Mouse (Mus musculus) intestine, embryonic 16.5 days (tissue): Measurements from ENCODE around the gene Sv2a. TPM values are rescaled to one million over a fixed set of nuclear protein-coding genes. Genes with fewer than 3 reads are reported as not detected.
A peak's percentile ranks its signal among the peaks of the same experiment; 100 is the strongest.

Experiments used
- ATAC-seq: fragments of 200-750 bp; cut with Nextera tagmentation; 2 replicates; pipeline ENCODE4 v1.8.0; 2017; ENCODE audit warnings: moderate TSS enrichment, moderate library complexity
- H3K27ac ChIP-seq: fragments of 300-500 bp; sonication (generic); 2 replicates; pipeline ENCODE4 v1.5.1; 2014; ENCODE audit warnings: mild to moderate bottlenecking, low read length
- H3K27me3 ChIP-seq: fragments of 300-500 bp; sonication (generic); replicated peaks from 2 replicates; pipeline ENCODE4 v1.6.1; 2014; ENCODE audit warnings: low read length, control low read depth, mixed read lengths; ENCODE audit not compliant: control insufficient read depth, insufficient read depth
- H3K36me3 ChIP-seq: fragments of 300-500 bp; sonication (generic); 2 replicates; pipeline ENCODE4 v1.6.1; 2014; ENCODE audit warnings: low read length, control low read depth; ENCODE audit not compliant: control insufficient read depth, insufficient read depth
- H3K4me1 ChIP-seq: fragments of 300-500 bp; sonication (generic); 2 replicates; pipeline ENCODE4 v1.6.1; 2014; ENCODE audit warnings: low read length, control low read depth, mixed read lengths; ENCODE audit not compliant: control insufficient read depth, insufficient read depth
- H3K4me2 ChIP-seq: fragments of 300-500 bp; sonication (generic); 2 replicates; pipeline ENCODE4 v1.6.1; 2014; ENCODE audit warnings: low read depth, low read length, control low read depth
- H3K4me3 ChIP-seq: fragments of 300-500 bp; sonication (generic); 2 replicates; pipeline ENCODE4 v1.5.1; 2014; ENCODE audit warnings: mild to moderate bottlenecking, low read length
- H3K9ac ChIP-seq: fragments of 300-500 bp; sonication (generic); 2 replicates; pipeline ENCODE4 v1.6.1; 2014; ENCODE audit warnings: low read depth, low read length
- H3K9me3 ChIP-seq: fragments of 300-500 bp; sonication (generic); 2 replicates; pipeline ENCODE4 v1.6.1; 2016; ENCODE audit warnings: low read length, control low read depth; ENCODE audit not compliant: control insufficient read depth
- WGBS: fragments of 180-500 bp; shearing (Covaris S2); extraction: QIAGEN DNeasy Blood & Tissue Kit; methylation state at CpG from one replicate; pipeline ENCODE4 v1.1.7; 2014; 5-methylcytosine and 5-hydroxymethylcytosine counted together
- polyA plus RNA-seq: library from polyadenylated mRNA; unstranded; fragments of >200 nt; fragmentation: Nextera tagmentation; extraction: Ambion mirVana; gene quantifications from 2 replicates; pipeline ENCODE4 v1.2.1, GENCODE M21; 2015

Gene Sv2a
- 3.2 and 3.4 TPM in 2 replicates for polyA plus RNA-seq

DNA sequence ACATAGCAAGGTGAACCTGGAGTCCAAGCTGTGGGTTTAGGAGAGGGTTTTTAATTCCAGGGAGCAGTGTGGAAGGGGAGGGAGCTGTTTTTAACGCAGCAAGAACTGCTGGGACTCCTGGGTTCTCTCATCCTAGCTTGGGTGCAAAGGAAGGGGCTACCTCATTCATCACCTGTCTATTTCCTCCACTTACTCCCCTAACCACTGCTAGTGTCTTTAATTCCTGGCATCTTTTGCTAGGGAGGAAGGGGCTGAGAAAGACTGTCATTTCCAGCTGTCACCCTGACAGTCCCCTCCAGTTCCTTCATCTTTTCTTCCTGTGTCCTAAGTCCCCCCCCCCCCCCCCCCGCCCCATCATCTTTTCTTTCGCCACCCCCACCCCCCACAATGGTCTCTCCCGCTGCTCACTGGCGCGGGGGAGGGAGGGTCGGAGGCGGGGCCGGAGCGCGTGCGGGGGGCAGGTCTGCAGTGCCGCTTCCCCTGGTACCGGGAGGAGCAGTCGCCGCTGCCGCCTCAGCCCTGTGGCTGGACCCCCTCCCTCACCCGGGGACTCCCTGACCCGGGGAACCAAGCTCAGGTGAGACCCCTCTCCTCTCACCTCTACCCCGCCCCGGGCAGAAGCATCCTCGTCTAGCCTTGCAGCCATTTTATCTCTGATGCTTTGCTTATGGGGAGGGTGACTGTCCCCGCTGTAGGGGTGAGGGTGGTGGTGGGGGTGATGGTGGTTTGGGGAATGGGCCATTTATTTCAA, at the start of gene Sv2a:
Sv2a (plus strand) TSS at position 425 of the 751 bp plus-strand sequence.
- Histone ChIP-seq H3K4me1 (peaks cover 2% of the 10 kb centered on the region; the same call in 1 of the 2 replicates), H3K36me3 (no peaks in the 10 kb centered on the region), H3K27ac (no peak within 1 kb of the TSS), H3K4me3 (peak within 1 kb of the TSS; percentile 58), H3K9me3 (no peaks in the 10 kb centered on the region), H3K9ac (peak within 1 kb of the TSS; percentile 74), H3K27me3 (no peaks in the 10 kb centered on the region), H3K4me2 (peak within 1 kb of the TSS; percentile 75)
- ATAC-seq, result peak; percentile 43; the same call in 1 of the 2 replicates
- WGBS, result under 1% methylated on average over 13 of the region's 23 CpGs

DNA sequence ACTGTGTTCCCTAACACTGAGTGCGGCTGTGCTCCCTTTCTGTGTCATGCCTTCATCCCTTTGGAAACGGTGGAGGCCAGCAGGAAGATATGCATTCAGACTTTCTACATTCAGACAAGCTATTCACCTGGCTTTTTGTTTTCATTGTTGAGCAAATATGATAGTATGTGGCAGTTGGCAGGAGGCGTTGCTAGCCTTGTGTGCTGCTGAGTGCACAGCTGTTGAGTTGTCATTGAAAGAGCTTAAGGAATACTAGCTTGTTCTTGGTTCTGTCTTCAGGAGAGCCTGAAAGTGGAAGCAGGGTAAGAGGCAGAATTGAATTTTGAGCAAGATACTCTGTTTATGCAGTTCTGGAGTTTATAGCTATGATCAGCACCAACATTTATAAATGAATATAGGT, 48.5 kb upstream of the Sv2a start:
- Histone ChIP-seq H3K27me3 (no peaks in the 10 kb centered on the region), H3K9me3 (no peaks in the 10 kb centered on the region), H3K4me2 (no peak overlapping the region), H3K4me1 (peaks cover 7% of the 10 kb centered on the region; the same call in 1 of the 2 replicates), H3K9ac (no peak overlapping the region), H3K4me3 (no peak overlapping the region), H3K27ac (no peak overlapping the region), H3K36me3 (no peaks in the 10 kb centered on the region)
- WGBS, result 79% methylated on average over 3 of the region's 3 CpGs
- no peak for ATAC-seq

DNA sequence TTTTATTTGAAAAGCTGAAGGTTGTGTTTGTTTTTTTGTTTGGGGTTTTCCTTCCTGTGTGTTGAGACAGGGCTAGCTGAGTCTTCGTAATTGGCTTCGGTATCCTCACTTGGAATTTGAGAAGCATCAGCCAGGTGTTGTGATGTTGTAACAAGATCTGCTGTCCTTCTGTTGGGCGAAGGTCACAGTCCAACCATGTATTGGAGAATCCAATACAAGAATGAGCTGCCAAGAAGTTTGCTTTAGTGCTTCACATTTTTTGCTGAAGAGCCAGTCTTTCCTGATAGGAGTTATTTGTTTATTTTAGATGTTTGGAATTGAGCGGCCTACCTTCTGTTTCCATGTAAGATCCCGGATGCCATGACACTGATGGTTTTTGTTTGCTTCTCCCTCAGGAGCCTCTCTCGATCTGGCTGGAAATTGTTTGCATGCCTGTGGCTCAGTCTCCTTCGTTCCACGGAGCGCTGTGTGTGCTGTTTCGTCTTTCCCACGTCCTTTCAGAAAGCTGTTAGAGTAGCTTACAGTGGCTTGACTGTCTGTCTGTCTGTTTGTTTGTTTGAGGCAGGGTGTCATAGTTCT, 47.5 kb upstream of the Sv2a start:
- H3K4me1 ChIP-seq, result peaks cover 7% of the 10 kb centered on the region; the same call in 1 of the 2 replicates
- no peak overlapping the region for H3K27ac ChIP-seq
- no peaks in the 10 kb centered on the region for H3K27me3 ChIP-seq
- H3K9ac ChIP-seq, result no peak overlapping the region
- 47% methylated on average over 11 of the region's 11 CpGs for WGBS
- H3K4me2 ChIP-seq, result no peak overlapping the region
- no peaks in the 10 kb centered on the region for H3K36me3 ChIP-seq
- no peaks in the 10 kb centered on the region for H3K9me3 ChIP-seq
- ATAC-seq, result no peak
- no peak overlapping the region for H3K4me3 ChIP-seq

DNA sequence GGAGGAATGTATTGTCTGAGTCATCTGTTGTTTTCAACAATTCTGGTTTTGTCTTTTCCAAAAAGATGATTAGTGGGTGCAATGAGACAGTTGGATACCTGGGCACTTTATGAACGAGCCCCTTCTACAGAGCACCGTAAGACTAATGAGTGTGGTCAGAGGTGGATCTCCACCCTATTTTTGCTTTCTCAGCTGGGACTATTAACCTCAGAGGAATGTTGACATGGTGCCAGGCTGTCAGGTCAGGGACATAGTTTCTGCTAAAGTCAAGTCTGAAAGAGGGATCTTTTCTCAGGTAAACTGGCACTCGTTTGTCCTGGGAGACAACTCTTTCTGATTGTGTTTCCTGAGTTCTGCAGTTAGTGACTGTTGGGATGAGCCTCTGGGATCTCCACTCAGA, 45.9 kb upstream of the Sv2a start:
- peaks cover 7% of the 10 kb centered on the region; the same call in 1 of the 2 replicates for H3K4me1 ChIP-seq
- H3K4me3 ChIP-seq, result no peak overlapping the region
- WGBS, result 68% methylated on average over 3 of the region's 3 CpGs
- H3K9ac ChIP-seq, result no peak overlapping the region
- no peaks in the 10 kb centered on the region for H3K27me3 ChIP-seq
- no peak overlapping the region for H3K4me2 ChIP-seq
- no peaks in the 10 kb centered on the region for H3K36me3 ChIP-seq
- no peak overlapping the region for H3K27ac ChIP-seq
- no peak for ATAC-seq
- H3K9me3 ChIP-seq, result no peaks in the 10 kb centered on the region

DNA sequence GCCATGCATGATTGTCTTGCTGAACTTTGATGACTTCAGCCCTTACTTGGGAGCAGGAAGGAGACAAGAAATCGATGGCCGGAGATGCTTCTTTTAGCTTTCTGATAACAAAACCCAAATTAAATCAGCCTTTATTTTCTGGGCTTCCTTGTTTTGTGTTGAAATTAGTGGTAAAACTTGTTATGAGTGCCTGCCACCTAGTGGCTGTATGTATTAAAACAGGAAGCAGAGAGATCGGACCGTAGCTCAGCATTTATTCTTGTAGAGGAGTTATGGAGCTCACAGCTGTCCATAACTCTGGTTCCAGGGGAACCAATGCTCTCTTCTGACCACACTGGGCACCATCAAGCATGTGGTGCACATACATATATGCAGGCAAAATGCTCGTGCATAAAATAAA, 33.0 kb upstream of the Sv2a start:
- 0 out of 2 replicates have a peak, but pooled peaks have one; percentile 38 for ATAC-seq
- H3K9ac ChIP-seq, result no peak overlapping the region
- 11% methylated on average over 5 of the region's 5 CpGs for WGBS

DNA sequence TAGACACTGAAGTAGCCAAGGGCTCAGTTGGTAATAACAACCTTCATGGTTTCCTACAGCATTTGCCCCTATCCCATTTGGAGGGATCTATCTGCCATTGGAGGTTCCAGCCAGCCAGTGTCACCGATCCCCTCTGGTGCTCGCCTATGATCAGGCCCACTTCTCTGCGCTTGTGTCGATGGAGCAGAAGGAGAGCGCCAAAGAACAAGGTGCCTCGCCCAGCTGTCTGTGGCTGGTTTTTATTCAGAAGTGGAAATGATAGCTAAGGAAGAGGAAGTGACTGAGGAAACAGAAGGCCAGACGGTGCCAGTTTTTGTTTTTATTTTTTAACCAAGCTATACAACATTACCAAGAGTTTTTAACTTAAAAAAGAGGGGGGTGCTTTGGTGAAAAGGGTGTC, 29.1 kb upstream of the Sv2a start:
- Histone ChIP-seq H3K36me3 (peaks cover 9% of the 10 kb centered on the region; the same call in 1 of the 2 replicates), H3K27me3 (no peaks in the 10 kb centered on the region), H3K4me3 (no peak overlapping the region), H3K4me1 (no peaks in the 10 kb centered on the region), H3K9me3 (no peaks in the 10 kb centered on the region), H3K9ac (no peak overlapping the region), H3K4me2 (no peak overlapping the region), H3K27ac (no peak overlapping the region)
- ATAC-seq, result no peak
- WGBS, result 89% methylated on average over 7 of the region's 7 CpGs

More for the DNA sequence above, 33.0 kb upstream of the Sv2a start:
- no peak overlapping the region for H3K4me2 ChIP-seq
- H3K36me3 ChIP-seq, result no peaks in the 10 kb centered on the region
- no peaks in the 10 kb centered on the region for H3K4me1 ChIP-seq
- no peak overlapping the region for H3K27ac ChIP-seq
- no peaks in the 10 kb centered on the region for H3K27me3 ChIP-seq
- no peaks in the 10 kb centered on the region for H3K9me3 ChIP-seq
- no peak overlapping the region for H3K4me3 ChIP-seq

DNA sequence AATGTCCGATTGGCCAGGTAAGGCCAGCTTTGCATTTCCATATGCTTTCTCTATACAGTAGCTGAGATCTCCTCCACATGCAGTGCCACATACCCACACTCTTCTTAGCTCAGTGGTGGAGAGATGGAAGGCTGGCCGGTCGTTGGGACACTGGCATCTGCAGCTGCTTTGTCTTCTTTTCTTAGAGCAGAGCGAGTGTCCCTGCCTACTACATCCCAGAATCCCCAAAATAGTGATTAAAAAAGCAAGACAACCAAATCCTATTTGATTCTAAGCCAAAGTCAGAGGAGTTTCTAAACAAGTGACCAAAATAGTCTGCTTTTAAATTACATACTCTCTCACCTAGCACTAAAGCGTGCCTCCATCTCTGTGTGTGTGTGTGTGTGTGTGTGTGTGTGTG, 28.3 kb upstream of the Sv2a start:
- Histone ChIP-seq H3K36me3 (peaks cover 9% of the 10 kb centered on the region; the same call in 1 of the 2 replicates), H3K27me3 (no peaks in the 10 kb centered on the region), H3K4me3 (no peak overlapping the region), H3K9me3 (no peaks in the 10 kb centered on the region), H3K9ac (no peak overlapping the region), H3K4me2 (no peak overlapping the region), H3K27ac (no peak overlapping the region), H3K4me1 (no peaks in the 10 kb centered on the region)
- 89% methylated on average over 5 of the region's 5 CpGs for WGBS
- ATAC-seq, result no peak

DNA sequence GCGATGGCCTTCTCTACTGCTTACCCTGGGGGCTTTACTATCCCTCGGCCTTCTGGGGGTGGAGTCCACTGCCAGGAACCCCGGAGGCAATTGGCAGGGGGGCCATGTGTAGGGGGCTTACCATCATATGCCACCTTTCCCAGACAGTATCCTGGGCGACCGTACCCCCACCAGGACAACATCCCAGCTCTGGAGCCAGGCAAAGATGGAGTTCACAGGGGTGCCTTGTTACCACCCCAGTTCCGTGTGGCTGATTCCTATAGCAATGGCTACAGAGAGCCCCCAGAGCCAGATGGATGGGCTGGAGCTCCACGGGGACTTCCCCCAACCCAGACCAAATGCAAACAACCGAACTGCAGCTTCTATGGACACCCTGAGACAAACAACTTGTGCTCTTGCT, 25.4 kb upstream of the Sv2a start:
- H3K27ac ChIP-seq, result no peak overlapping the region
- no peak overlapping the region for H3K4me3 ChIP-seq
- no peak overlapping the region for H3K9ac ChIP-seq
- H3K4me2 ChIP-seq, result no peak overlapping the region
- no peaks in the 10 kb centered on the region for H3K27me3 ChIP-seq
- no peaks in the 10 kb centered on the region for H3K9me3 ChIP-seq
- H3K4me1 ChIP-seq, result peaks cover 13% of the 10 kb centered on the region
- no peak for ATAC-seq
- 84% methylated on average over 8 of the region's 8 CpGs for WGBS
- peaks cover 9% of the 10 kb centered on the region; the same call in 1 of the 2 replicates for H3K36me3 ChIP-seq

DNA sequence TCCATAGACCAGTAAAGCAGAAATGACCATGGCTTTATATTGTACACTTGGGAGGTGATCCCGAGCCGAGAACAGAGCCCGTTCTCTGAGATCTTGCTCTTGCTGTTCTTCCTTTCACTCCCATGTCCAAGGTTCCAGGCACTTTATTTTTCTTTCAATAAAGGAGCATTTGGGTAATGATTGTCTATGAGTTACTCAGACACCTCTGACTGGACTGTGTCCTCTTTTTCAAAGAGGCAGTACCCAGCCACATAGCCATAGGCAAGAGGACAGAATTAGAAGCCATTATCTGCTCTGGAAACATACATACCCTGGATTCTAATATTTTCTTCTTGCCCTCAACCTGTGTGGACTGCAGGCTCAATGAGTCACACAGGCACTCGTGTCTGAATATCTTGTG, 21.1 kb upstream of the Sv2a start:
- Histone ChIP-seq H3K27ac (peak overlapping the region; percentile 92), H3K4me2 (peak overlapping the region; percentile 90; the same call in 1 of the 2 replicates), H3K27me3 (no peaks in the 10 kb centered on the region), H3K4me3 (peak overlapping the region; percentile 13; the same call in 1 of the 2 replicates), H3K9me3 (no peaks in the 10 kb centered on the region), H3K9ac (peak overlapping the region; percentile 50), H3K4me1 (peaks cover 13% of the 10 kb centered on the region), H3K36me3 (no peaks in the 10 kb centered on the region; the same call in 1 of the 2 replicates)
- 56% methylated on average over 4 of the region's 4 CpGs for WGBS
- ATAC-seq, result peak; percentile 37
